Mouse (Mus musculus) liver, embryonic 13.5 days (tissue): ENCODE results near the gene Cldn13. TPM values are rescaled to one million over a fixed set of nuclear protein-coding genes. Genes with fewer than 3 reads are reported as not detected.
A peak's percentile ranks its signal among the peaks of the same experiment; 100 is the strongest.
"Not testable (repeated sequence)": the region's sequence is repeated elsewhere in the genome, so short reads cannot be mapped to it uniquely, and the experiment has no call there.

ENCODE experiments used
- ATAC-seq: fragments of 200-750 bp; cut with Nextera tagmentation; 2 replicates; pipeline ENCODE4 v1.8.0; 2017; ENCODE audit warnings: low read depth, mild to moderate bottlenecking, moderate number of reproducible peaks, moderate library complexity
- DNase-seq: peaks from one replicate; pipeline ENCODE4 v3.0.0; 2022
- H3K27ac ChIP-seq: fragments of 300-500 bp; sonication (generic); 2 replicates; pipeline ENCODE4 v1.5.1; 2015; ENCODE audit warnings: moderate library complexity, mild to moderate bottlenecking, inconsistent platforms
- H3K27me3 ChIP-seq: fragments of 300-500 bp; sonication (generic); 2 replicates; pipeline ENCODE4 v1.6.1; 2015; ENCODE audit warnings: mild to moderate bottlenecking, inconsistent platforms
- H3K36me3 ChIP-seq: fragments of 300-500 bp; sonication (generic); 2 replicates; pipeline ENCODE4 v1.6.1; 2015; ENCODE audit warnings: mild to moderate bottlenecking, inconsistent platforms
- H3K4me1 ChIP-seq: fragments of 300-500 bp; sonication (generic); replicated peaks from 2 replicates; pipeline ENCODE4 v1.6.1; 2015; ENCODE audit warnings: inconsistent platforms
- H3K4me2 ChIP-seq: fragments of 300-500 bp; sonication (generic); 2 replicates; pipeline ENCODE4 v1.6.1; 2015; ENCODE audit warnings: inconsistent platforms, mild to moderate bottlenecking, moderate library complexity
- H3K4me3 ChIP-seq: fragments of 300-500 bp; sonication (generic); replicated peaks from 2 replicates; pipeline ENCODE4 v1.5.1; 2015; ENCODE audit warnings: mild to moderate bottlenecking, inconsistent platforms
- H3K9ac ChIP-seq: fragments of 300-500 bp; sonication (generic); 2 replicates; pipeline ENCODE4 v1.6.1; 2015; ENCODE audit warnings: mild to moderate bottlenecking, inconsistent platforms
- H3K9me3 ChIP-seq: fragments of 300-500 bp; sonication (generic); replicated peaks from 2 replicates; pipeline ENCODE4 v1.6.1; 2016; ENCODE audit warnings: inconsistent platforms
- WGBS: fragments of 180-500 bp; shearing (Covaris S2); methylation state at CpG from one replicate; pipeline ENCODE4 v1.1.7; 2015; ENCODE audit not compliant: insufficient replicate concordance; 5-methylcytosine and 5-hydroxymethylcytosine counted together
- polyA plus RNA-seq: library from polyadenylated mRNA; unstranded; fragments of >200 nt; fragmentation: Nextera tagmentation; extraction: Ambion mirVana; gene quantifications from 2 replicates; pipeline ENCODE4 v1.2.1, GENCODE M21; 2015

Cldn13 gene
- polyA plus RNA-seq, result 246 and 259 TPM in 2 replicates

DNA sequence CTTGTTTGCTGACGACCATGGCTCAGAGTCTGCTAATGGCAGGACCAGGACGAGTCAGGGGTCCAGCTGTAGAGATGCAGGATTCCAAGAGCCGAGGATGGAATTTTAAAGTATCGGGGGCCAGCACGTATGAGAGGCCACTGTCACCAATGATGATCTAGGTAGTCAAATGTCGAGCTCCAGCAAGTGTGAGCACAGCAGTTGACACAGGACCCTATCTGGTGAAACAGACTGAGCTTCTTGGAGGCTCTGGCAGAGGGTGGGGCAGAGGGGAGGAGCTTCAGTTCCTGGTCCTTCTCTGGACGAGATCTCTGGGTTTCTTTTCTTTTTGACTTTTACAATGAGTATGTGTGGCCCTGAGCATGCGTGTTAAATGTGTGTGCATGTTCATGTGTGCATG, at the start of gene Cldn13:
Gene Cldn13 (minus strand): TSS at position 216 of the 400 bp plus-strand sequence.
- H3K36me3 ChIP-seq, result peaks cover 9% of the 10 kb centered on the region; the same call in 1 of the 2 replicates
- ATAC-seq (peak; percentile 58), DNase-seq (peak; percentile 87)
- H3K4me1 ChIP-seq, result peaks cover 66% of the 10 kb centered on the region
- H3K4me2 ChIP-seq, result peak within 1 kb of the TSS; percentile 77
- peak within 1 kb of the TSS; percentile 95 for H3K9ac ChIP-seq
- H3K27me3 ChIP-seq, result no peaks in the 10 kb centered on the region
- peak within 1 kb of the TSS; percentile 100 for H3K27ac ChIP-seq
- H3K9me3 ChIP-seq, result peaks cover 6% of the 10 kb centered on the region
- WGBS, result 23% methylated on average over 8 of the region's 8 CpGs
- H3K4me3 ChIP-seq, result peak within 1 kb of the TSS; percentile 81

GRCm38 (mm10) chr5:134964655-134965054, 49.3 kb upstream of the Cldn13 start:
- H3K4me2 ChIP-seq, DNase-seq, H3K36me3 ChIP-seq, H3K27ac ChIP-seq, H3K4me3 ChIP-seq, H3K27me3 ChIP-seq, ATAC-seq, H3K9me3 ChIP-seq, H3K9ac ChIP-seq: not testable (repeated sequence)
- peaks cover 21% of the 10 kb centered on the region for H3K4me1 ChIP-seq

DNA sequence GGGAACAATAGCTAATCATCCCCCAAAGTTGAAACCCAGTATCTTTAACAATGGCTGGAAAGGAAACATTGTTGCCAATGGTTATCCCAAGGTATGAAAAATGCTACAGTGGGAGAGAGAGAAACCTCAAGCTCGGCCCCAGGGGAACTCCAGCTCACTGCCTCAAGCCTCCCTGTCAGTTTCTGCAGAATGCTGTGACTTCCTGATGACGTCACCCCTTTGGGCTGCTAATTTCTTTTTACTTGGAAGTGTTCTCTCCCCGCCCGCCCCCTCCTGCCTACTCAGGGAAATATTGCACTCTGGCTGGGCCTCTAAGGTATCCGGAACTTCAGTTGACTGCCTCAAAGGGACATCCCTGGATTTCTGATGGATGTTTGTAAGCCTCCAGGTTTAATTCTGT, 48.2 kb upstream of the Cldn13 start:
- Histone ChIP-seq H3K36me3 (no peaks in the 10 kb centered on the region), H3K9ac (no peak overlapping the region), H3K4me2 (no peak overlapping the region), H3K27me3 (no peaks in the 10 kb centered on the region), H3K9me3 (no peaks in the 10 kb centered on the region), H3K4me3 (no peak overlapping the region), H3K27ac (no peak overlapping the region), H3K4me1 (peaks cover 29% of the 10 kb centered on the region)
- 35% methylated on average over 5 of the region's 5 CpGs for WGBS
- DNase-seq, result no peak
- no peak for ATAC-seq

DNA sequence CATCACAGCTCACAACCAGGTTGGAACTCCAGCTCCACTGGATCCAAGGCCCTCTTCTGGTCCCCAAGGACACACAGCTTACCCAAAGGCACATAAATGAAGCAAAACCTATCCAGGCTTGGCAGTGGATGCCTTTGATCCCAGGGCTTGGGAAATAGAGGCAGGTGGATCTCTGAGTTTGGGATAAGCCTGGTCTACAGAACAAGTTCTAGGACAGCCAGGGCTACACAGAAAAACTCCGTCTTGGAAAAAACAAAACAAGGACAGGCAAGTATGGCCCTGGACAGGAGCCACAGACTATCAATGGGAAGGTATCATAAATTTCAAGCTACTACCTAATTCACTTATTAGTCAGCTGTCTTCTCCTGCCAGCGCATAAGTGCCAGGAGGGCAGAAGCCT, 46.2 kb upstream of the Cldn13 start:
- H3K27ac ChIP-seq, result no peak overlapping the region
- ATAC-seq (no peak), DNase-seq (no peak)
- no peak overlapping the region for H3K4me3 ChIP-seq
- 85% methylated on average over 2 of the region's 2 CpGs for WGBS
- no peaks in the 10 kb centered on the region for H3K9me3 ChIP-seq
- no peak overlapping the region for H3K9ac ChIP-seq
- H3K4me2 ChIP-seq, result no peak overlapping the region
- peaks cover 20% of the 10 kb centered on the region for H3K4me1 ChIP-seq
- H3K27me3 ChIP-seq, result no peaks in the 10 kb centered on the region
- no peaks in the 10 kb centered on the region for H3K36me3 ChIP-seq

DNA sequence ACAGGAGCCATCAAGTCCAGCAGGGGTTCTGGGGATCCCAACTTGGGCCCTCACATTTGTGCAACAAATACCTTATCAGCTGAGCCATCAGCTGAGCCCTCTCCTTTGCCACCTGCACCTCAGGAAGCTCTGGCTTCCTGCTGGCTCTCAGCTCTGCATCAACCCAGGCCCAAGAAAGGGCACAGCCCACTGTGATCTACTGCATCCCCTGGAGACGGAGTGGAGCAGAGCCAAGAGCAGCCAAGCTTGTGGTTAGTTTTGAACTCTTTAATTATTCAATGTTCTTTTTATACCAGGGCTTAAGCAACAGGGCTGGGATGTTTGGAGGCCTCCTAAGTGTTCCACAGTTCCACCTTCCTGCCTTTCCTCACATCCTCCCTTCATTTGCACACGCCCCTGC, 45.1 kb upstream of the Cldn13 start:
- DNase-seq, result no peak
- no peak for ATAC-seq
- Histone ChIP-seq H3K4me3 (no peak overlapping the region), H3K4me1 (peaks cover 10% of the 10 kb centered on the region), H3K9me3 (no peaks in the 10 kb centered on the region), H3K4me2 (no peak overlapping the region), H3K9ac (no peak overlapping the region), H3K27me3 (no peaks in the 10 kb centered on the region), H3K27ac (no peak overlapping the region), H3K36me3 (no peaks in the 10 kb centered on the region)
- WGBS, result 62% methylated on average over 2 of the region's 2 CpGs

DNA sequence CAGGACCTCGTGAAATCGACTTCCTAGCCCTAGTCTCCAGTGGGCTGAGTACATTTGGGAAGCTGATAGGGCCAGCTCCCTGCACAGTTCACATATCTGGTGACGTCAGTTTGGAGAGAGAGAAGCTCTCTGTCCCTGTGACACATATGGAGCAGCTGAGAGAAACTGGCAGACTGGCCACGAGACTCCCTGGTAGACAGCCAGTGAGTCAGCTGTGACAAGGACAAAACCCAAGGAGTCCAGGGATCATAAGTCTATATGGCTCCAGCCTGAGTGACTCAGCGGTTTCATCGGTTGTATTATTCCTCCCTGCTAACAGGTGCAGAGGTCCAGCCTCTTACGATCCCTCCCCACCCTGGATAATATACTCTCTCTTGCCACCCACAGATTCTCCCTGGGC, 43.8 kb upstream of the Cldn13 start:
- H3K27ac ChIP-seq, result no peak overlapping the region

DNA sequence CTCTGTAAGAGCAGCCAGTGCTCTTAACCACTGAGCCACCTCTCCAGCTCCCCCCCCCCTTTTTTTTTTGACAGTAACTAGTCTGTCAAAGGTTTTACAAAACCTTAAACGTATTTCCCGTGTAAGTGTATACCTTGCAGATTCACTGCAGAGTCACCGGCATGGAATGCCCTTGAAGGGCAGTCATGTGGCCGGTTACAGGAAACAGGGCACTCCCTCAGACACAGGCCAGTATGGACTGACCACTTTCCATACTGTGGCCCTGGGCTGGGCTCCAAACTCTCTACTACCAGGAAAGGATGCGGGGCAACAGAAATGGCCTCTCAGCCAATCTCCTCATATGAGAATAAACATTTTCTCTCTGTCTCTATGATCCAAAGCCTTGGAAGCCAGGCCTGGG, 40.2 kb upstream of the Cldn13 start:
- Histone ChIP-seq H3K36me3 (no peaks in the 10 kb centered on the region), H3K4me1 (peaks cover 23% of the 10 kb centered on the region), H3K4me3 (no peak overlapping the region), H3K9ac (no peak overlapping the region), H3K27me3 (no peaks in the 10 kb centered on the region; the same call in 1 of the 2 replicates), H3K27ac (no peak overlapping the region), H3K4me2 (no peak overlapping the region), H3K9me3 (no peaks in the 10 kb centered on the region)
- DNase-seq, result no peak
- ATAC-seq, result no peak
- 49% methylated on average over 5 of the region's 5 CpGs for WGBS

More for the DNA sequence above, 43.8 kb upstream of the Cldn13 start:
- no peaks in the 10 kb centered on the region for H3K36me3 ChIP-seq
- H3K9ac ChIP-seq, result no peak overlapping the region
- H3K4me3 ChIP-seq, result no peak overlapping the region
- peaks cover 10% of the 10 kb centered on the region for H3K4me1 ChIP-seq
- no peak overlapping the region for H3K4me2 ChIP-seq
- ATAC-seq, result peak; percentile 50; the same call in 1 of the 2 replicates
- no peaks in the 10 kb centered on the region for H3K27me3 ChIP-seq
- no peaks in the 10 kb centered on the region for H3K9me3 ChIP-seq
- WGBS, result 59% methylated on average over 7 of the region's 7 CpGs
- DNase-seq, result no peak

GRCm38 (mm10) chr5:134951053-134951884, 35.9 kb upstream of the Cldn13 start:
- Histone ChIP-seq H3K4me1 (peaks cover 32% of the 10 kb centered on the region), H3K36me3 (no peaks in the 10 kb centered on the region), H3K27ac (no peak overlapping the region), H3K9me3 (no peaks in the 10 kb centered on the region), H3K9ac (0 out of 2 replicates have a peak overlapping the region, but pooled peaks have one; percentile 4), H3K4me3 (no peak overlapping the region), H3K27me3 (peaks cover 9% of the 10 kb centered on the region), H3K4me2 (peak overlapping the region; percentile 23)
- DNase-seq (no peak), ATAC-seq (no peak; the same call in 1 of the 2 replicates)
- 15% methylated on average over 19 of the region's 19 CpGs for WGBS

DNA sequence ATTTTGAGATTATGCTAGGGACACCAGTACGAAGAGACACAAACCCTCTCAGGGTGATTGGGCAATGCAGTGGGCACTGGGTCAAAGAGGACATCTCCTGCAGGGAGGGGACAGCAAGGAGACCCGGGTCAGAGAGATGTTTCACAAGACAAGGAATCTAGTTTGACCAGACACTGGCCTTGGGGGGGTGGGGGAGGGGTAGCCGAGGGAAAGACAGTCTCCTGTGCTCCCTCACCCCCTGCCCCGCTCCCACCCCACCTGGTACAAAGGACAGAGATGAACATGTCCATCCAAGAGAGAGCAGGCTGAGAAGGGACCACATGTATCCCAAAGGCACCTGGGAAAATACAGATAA, 32.7 kb upstream of the Cldn13 start:
- no peak overlapping the region for H3K4me2 ChIP-seq
- H3K27ac ChIP-seq, result no peak overlapping the region
- H3K9ac ChIP-seq, result no peak overlapping the region
- H3K36me3 ChIP-seq, result no peaks in the 10 kb centered on the region
- peaks cover 20% of the 10 kb centered on the region for H3K27me3 ChIP-seq
- no peak overlapping the region for H3K4me3 ChIP-seq
- no peak for ATAC-seq
- DNase-seq, result no peak
- H3K4me1 ChIP-seq, result peaks cover 41% of the 10 kb centered on the region
- no peaks in the 10 kb centered on the region for H3K9me3 ChIP-seq
- WGBS, result 36% methylated on average over 4 of the region's 4 CpGs

GRCm38 (mm10) chr5:134947420-134948084, 32.2 kb upstream of the Cldn13 start:
- H3K9me3 ChIP-seq, result no peaks in the 10 kb centered on the region
- H3K27me3 ChIP-seq, result peaks cover 20% of the 10 kb centered on the region
- ATAC-seq (no peak), DNase-seq (no peak)
- H3K9ac ChIP-seq, result no peak overlapping the region
- no peaks in the 10 kb centered on the region for H3K36me3 ChIP-seq
- H3K4me3 ChIP-seq, result no peak overlapping the region
- H3K27ac ChIP-seq, result no peak overlapping the region
- no peak overlapping the region for H3K4me2 ChIP-seq
- WGBS, result 35% methylated on average over 5 of the region's 5 CpGs
- peaks cover 41% of the 10 kb centered on the region for H3K4me1 ChIP-seq

- Histone ChIP-seq H3K27ac (no peak within 1 kb of the TSS), H3K4me2 (no peak within 1 kb of the TSS), H3K36me3 (no peaks in the 10 kb centered on the region), H3K9me3 (no peaks in the 10 kb centered on the region), H3K9ac (no peak within 1 kb of the TSS), H3K4me3 (no peak within 1 kb of the TSS), H3K27me3 (peaks cover 20% of the 10 kb centered on the region), H3K4me1 (peaks cover 41% of the 10 kb centered on the region)
- DNase-seq (no peak), ATAC-seq (no peak)
- WGBS, result 45% methylated on average over 11 of the region's 11 CpGs
These were observed 31.5 kb upstream of the Cldn13 start, which contains the start of gene Cldn4 for GRCm38 (mm10) chr5:134946857-134947255. Gene Cldn4, minus strand, starts transcription at chr5:134946934.
